Mouse (Mus musculus) megakaryocyte-erythroid progenitor cell, adult 5-6 weeks (primary cell): ENCODE data around the gene C530008M17Rik. TPM values are rescaled to one million over a fixed set of nuclear protein-coding genes. Genes with fewer than 3 reads are reported as not detected.

Source experiments
- ATAC-seq: replicated peaks from 2 replicates; pipeline ENCODE4 v1.8.0; 2016; ENCODE audit warnings: mild to moderate bottlenecking, inconsistent platforms; ENCODE audit not compliant: severe bottlenecking, poor library complexity, low FRiP score, low TSS enrichment
- total RNA-seq, 2 experiments: library from RNA; stranded (forward) in 1 of 2; stranded (reverse) in 1 of 2; fragments of 200-1000, 215-1000 nt in 1 of 2; fragments of >200 nt in 1 of 2; fragmentation: Nextera tagmentation in 1 of 2; gene quantifications; 2 replicates each; pipeline ENCODE4 v1.2.3; 2014 to 2017

C530008M17Rik gene
- total RNA-seq, 2 experiments from 2014 or later, result 11.9 to 38.6 TPM

GRCm38 (mm10) chr5:76691706-76692424 is 35.6 kb downstream of the C530008M17Rik start:
- no peak for ATAC-seq

GRCm38 (mm10) chr5:76697536-76697935 is 41.2 kb downstream of the C530008M17Rik start:
- no peak for ATAC-seq

GRCm38 (mm10) chr5:76698187-76698586 is 41.9 kb downstream of the C530008M17Rik start:
- no peak for ATAC-seq

GRCm38 (mm10) chr5:76701127-76701853 is 45.0 kb downstream of the C530008M17Rik start:
- no peak for ATAC-seq

- ATAC-seq, result no peak
Measured at GRCm38 (mm10) chr5:76702104-76702503, 45.8 kb downstream of the C530008M17Rik start.

- ATAC-seq, result no peak
Measured at GRCm38 (mm10) chr5:76702646-76703045, 46.3 kb downstream of the C530008M17Rik start.

- peak; percentile 60 for ATAC-seq
Measured at GRCm38 (mm10) chr5:76705307-76706173, 49.2 kb downstream of the C530008M17Rik start.

GRCm38 (mm10) chr5:76707072-76707471 is 50.8 kb downstream of the C530008M17Rik start:
- no peak for ATAC-seq

GRCm38 (mm10) chr5:76708004-76708403 is 51.7 kb downstream of the C530008M17Rik start:
- no peak for ATAC-seq

GRCm38 (mm10) chr5:76713743-76714142 is 57.4 kb downstream of the C530008M17Rik start:
- ATAC-seq, result no peak

GRCm38 (mm10) chr5:76719954-76720353 is 63.6 kb downstream of the C530008M17Rik start:
- no peak for ATAC-seq

GRCm38 (mm10) chr5:76724878-76725277 is 68.6 kb downstream of the C530008M17Rik start:
- ATAC-seq, result no peak

GRCm38 (mm10) chr5:76726518-76727103 is 70.3 kb downstream of the C530008M17Rik start:
- ATAC-seq, result no peak

GRCm38 (mm10) chr5:76733055-76733641 is 76.8 kb downstream of the C530008M17Rik start:
- no peak for ATAC-seq

- ATAC-seq, result no peak
Measured at GRCm38 (mm10) chr5:76741463-76741862, 85.2 kb downstream of the C530008M17Rik start.

- ATAC-seq, result no peak
Measured at GRCm38 (mm10) chr5:76742076-76742475, 85.8 kb downstream of the C530008M17Rik start.

GRCm38 (mm10) chr5:76744737-76745209 is 88.5 kb downstream of the C530008M17Rik start:
- ATAC-seq, result no peak

- ATAC-seq, result no peak
Measured at GRCm38 (mm10) chr5:76747851-76748250, 91.5 kb downstream of the C530008M17Rik start.

- ATAC-seq, result no peak
Measured at GRCm38 (mm10) chr5:76752351-76752750, 96.0 kb downstream of the C530008M17Rik start.
